Mouse (Mus musculus): ENCODE results near the gene Klf13. TPM values are rescaled to one million over a fixed set of nuclear protein-coding genes. Genes with fewer than 3 reads are reported as not detected.

The Klf13 gene
- polyA plus RNA-seq, 1 experiment: 75.3 TPM

DNA sequence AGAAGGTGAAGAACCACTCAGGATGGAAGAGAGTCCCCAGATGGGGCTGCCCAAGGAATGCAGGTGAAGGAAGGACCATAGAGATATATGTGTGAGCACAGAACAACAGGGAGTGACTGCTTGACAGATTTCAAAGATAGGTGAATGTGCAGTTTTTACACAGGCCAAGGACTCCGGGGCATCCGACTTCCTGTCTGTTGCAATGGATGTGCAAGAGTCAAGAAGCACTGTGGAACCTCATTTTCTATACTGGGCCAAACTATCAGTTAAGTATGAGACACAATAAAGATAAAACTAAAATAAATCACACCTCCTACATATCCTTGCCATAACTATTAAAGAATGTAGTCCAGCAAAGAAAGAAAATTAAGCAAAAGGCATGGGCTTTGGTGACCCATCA is 62.1 kb downstream of the Klf13 start:
- no peak overlapping the region for H3K27ac ChIP-seq (ENCODE audit: insufficient read depth, low read depth, low read length)
- no peaks in the 10 kb centered on the region for H3K4me1 ChIP-seq (ENCODE audit: control insufficient read depth, insufficient read depth, low read length)
- TF ChIP-seq CTCF (IDR thresholded peaks at IDR 0.05; ENCODE audit: low read depth, low read length) (no peak), POLR2A (IDR thresholded peaks at IDR 0.05; ENCODE audit: borderline replicate concordance, low read depth, low read length) (no peak)
- H3K4me3 ChIP-seq (ENCODE audit: insufficient read depth, low read length): no peak overlapping the region

DNA sequence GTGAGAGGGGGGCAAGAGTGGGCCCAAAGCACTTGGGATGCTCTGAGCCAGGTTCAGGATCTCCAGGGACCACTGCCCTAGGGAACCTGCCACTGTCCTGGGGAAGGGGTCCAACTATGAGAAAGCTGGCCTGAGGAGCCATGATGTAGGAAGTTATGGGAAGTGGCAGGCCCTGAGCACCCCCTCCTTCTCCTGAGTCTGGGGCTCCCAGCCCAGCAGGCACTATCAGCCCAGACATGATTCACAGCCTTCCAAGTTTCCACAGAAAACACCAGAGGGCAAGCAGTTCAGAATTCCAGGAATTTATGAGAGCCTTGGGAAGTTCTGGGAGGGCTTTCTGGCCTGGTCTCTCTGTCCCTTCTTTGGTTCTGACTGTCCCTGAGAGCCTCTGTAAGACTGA is 63.0 kb downstream of the Klf13 start:
- H3K4me1 ChIP-seq (ENCODE audit: control insufficient read depth, insufficient read depth, low read length): no peaks in the 10 kb centered on the region

DNA sequence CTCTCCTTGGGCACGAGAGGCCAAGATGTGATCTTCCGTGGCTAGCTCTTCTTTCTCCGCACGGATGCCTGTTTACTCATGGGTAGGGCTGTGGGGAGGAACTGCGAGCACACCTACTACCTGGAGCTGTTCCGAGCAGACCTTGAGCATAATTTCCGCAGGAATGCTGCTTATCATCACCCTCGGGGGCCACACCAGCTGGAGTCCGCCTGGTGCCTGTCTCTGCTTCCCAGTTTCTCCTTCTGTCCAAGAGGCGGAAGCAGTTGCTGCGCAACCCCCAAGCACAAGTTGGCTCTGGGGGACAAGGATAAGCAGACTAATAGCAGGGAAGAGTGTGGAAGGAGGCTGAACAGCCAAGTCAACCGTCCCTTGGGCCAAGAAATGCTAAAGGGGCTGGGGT is 64.8 kb downstream of the Klf13 start:
- Histone ChIP-seq H3K27ac (ENCODE audit: insufficient read depth, low read depth, low read length) (no peak overlapping the region), H3K4me1 (ENCODE audit: control insufficient read depth, insufficient read depth, low read length) (no peaks in the 10 kb centered on the region), H3K4me3 (ENCODE audit: insufficient read depth, low read length) (no peak overlapping the region)
- TF ChIP-seq POLR2A (IDR thresholded peaks at IDR 0.05; ENCODE audit: borderline replicate concordance, low read depth, low read length): no peak
- no peak for TF ChIP-seq CTCF (IDR thresholded peaks at IDR 0.05; ENCODE audit: low read depth, low read length)

More for the DNA sequence above, 63.0 kb downstream of the Klf13 start:
- TF ChIP-seq CTCF (IDR thresholded peaks at IDR 0.05; ENCODE audit: low read depth, low read length) (no peak), POLR2A (IDR thresholded peaks at IDR 0.05; ENCODE audit: borderline replicate concordance, low read depth, low read length) (no peak)
- Histone ChIP-seq H3K4me3 (ENCODE audit: insufficient read depth, low read length) (no peak overlapping the region), H3K27ac (ENCODE audit: insufficient read depth, low read depth, low read length) (no peak overlapping the region)

DNA sequence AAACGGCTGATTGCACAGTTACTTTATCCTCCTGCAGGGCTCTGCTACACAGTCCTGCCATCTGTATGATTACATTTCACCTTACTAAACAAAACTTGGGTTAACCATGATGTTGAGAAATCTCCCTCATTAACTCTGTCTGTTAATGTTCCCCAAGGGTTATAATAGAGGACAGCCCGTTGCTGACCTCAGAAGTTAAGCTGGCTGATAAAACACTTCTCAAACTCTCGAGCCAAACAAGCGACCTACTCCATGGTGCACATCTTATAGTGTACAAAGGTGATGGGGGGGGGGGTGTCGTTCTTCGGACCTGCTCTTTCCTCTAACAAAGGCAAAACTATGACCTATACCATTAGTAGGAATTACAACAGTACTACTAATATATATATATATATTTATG is 67.0 kb downstream of the Klf13 start:
- TF ChIP-seq POLR2A (IDR thresholded peaks at IDR 0.05; ENCODE audit: borderline replicate concordance, low read depth, low read length) (no peak), CTCF (IDR thresholded peaks at IDR 0.05; ENCODE audit: low read depth, low read length) (no peak)
- Histone ChIP-seq H3K4me3 (ENCODE audit: insufficient read depth, low read length) (no peak overlapping the region), H3K4me1 (ENCODE audit: control insufficient read depth, insufficient read depth, low read length) (no peaks in the 10 kb centered on the region), H3K27ac (ENCODE audit: insufficient read depth, low read depth, low read length) (no peak overlapping the region)

DNA sequence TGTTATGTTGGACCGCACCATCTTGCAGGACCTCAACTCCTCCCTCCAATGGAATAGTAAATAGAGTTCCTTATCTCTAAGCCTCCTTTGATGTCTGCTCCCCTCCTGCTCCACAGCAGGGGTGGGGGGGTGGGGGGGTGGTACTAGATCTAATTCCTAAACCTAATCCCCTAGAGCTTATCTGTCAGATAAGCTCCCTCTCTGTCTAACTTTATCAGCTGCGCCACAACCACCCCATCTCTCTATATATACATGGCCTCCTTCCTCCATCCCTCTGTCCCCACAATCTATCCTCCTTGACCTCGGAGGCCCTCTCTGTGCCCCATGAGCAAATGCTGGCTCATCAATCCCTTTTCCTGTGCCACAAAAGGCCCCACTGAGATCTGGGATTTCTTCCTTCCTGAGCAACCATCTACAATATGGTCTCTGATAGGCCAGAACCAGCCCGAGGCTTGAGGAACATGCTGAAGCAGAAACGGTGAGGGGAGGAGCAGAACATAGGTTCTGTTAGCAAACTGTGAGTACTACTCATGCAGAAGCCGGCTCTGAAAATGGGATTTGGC is 70.3 kb downstream of the Klf13 start:
- Histone ChIP-seq H3K27ac (ENCODE audit: insufficient read depth, low read depth, low read length) (no peak overlapping the region), H3K4me3 (ENCODE audit: insufficient read depth, low read length) (no peak overlapping the region), H3K4me1 (ENCODE audit: control insufficient read depth, insufficient read depth, low read length) (no peaks in the 10 kb centered on the region)
- TF ChIP-seq POLR2A (IDR thresholded peaks at IDR 0.05; ENCODE audit: borderline replicate concordance, low read depth, low read length) (no peak), CTCF (IDR thresholded peaks at IDR 0.05; ENCODE audit: low read depth, low read length) (no peak)

DNA sequence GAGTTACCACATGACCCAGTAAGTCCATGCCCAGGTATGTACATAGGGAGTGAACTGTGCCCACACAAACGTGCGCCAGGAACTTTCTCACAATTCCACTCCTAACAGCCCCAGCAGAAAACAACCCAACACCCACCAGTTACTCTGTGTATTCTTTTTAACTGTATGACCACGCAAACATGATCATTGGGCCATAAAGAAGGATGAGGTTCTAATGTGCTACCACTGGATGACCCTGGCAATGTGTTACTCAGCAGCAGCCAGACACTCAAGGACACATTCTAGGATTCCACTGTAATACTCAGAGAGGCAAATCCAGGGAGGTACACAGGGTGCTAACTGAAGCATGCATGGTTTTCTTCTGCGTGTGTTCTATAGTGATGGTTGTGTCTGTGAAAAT is 72.8 kb downstream of the Klf13 start:
- Histone ChIP-seq H3K4me3 (ENCODE audit: insufficient read depth, low read length) (no peak overlapping the region), H3K4me1 (ENCODE audit: control insufficient read depth, insufficient read depth, low read length) (no peaks in the 10 kb centered on the region), H3K27ac (ENCODE audit: insufficient read depth, low read depth, low read length) (no peak overlapping the region)
- TF ChIP-seq POLR2A (IDR thresholded peaks at IDR 0.05; ENCODE audit: borderline replicate concordance, low read depth, low read length) (no peak), CTCF (IDR thresholded peaks at IDR 0.05; ENCODE audit: low read depth, low read length) (no peak)

DNA sequence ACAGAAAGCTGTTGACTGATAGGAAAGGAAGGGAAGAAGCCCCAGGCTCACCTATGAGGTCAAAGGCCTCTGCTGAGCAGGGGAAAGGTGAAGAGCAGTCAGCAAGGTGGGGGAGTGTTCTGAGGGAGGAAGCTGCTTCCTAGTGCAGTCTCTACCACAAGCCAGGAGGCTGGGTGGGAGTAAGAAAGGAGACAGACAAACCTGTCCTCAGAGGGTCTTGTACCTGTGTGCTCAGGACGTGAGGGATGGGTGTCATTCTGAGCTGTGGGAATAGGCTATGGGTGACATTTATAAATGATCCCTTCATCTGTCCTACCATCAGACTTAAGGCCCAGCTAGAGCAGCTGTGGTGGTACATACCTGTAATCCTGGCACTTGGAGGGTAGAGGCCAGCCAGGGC is 75.7 kb downstream of the Klf13 start:
- Histone ChIP-seq H3K4me3 (ENCODE audit: insufficient read depth, low read length) (no peak overlapping the region), H3K27ac (ENCODE audit: insufficient read depth, low read depth, low read length) (no peak overlapping the region), H3K4me1 (ENCODE audit: control insufficient read depth, insufficient read depth, low read length) (peaks cover 2% of the 10 kb centered on the region; the same call in 1 of the 2 replicates)
- TF ChIP-seq CTCF (IDR thresholded peaks at IDR 0.05; ENCODE audit: low read depth, low read length) (no peak), POLR2A (IDR thresholded peaks at IDR 0.05; ENCODE audit: borderline replicate concordance, low read depth, low read length) (no peak)

DNA sequence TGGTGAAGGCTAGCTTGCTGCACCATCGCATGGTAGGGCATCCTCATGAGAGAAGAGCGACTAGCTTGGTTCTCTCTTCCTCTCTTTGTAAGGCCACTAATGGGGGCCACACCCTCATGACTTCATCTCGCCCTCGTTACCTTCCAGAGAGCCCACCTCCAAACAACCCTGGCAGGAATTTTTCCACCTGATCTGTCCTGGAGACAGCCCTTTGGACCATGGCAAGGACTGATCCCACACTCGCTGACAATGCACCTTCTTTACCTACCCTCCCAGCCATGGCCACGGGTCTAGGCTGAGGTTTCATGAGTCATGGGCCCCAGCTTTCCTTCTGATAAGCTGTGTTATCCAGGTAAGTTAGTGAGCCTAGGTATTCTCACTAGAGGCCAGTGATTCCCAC is 77.6 kb downstream of the Klf13 start:
- TF ChIP-seq POLR2A (IDR thresholded peaks at IDR 0.05; ENCODE audit: borderline replicate concordance, low read depth, low read length) (no peak), CTCF (IDR thresholded peaks at IDR 0.05; ENCODE audit: low read depth, low read length) (no peak)
- H3K4me3 ChIP-seq (ENCODE audit: insufficient read depth, low read length): no peak overlapping the region
- H3K4me1 ChIP-seq (ENCODE audit: control insufficient read depth, insufficient read depth, low read length): peaks cover 2% of the 10 kb centered on the region; the same call in 1 of the 2 replicates
- no peak overlapping the region for H3K27ac ChIP-seq (ENCODE audit: insufficient read depth, low read depth, low read length)

DNA sequence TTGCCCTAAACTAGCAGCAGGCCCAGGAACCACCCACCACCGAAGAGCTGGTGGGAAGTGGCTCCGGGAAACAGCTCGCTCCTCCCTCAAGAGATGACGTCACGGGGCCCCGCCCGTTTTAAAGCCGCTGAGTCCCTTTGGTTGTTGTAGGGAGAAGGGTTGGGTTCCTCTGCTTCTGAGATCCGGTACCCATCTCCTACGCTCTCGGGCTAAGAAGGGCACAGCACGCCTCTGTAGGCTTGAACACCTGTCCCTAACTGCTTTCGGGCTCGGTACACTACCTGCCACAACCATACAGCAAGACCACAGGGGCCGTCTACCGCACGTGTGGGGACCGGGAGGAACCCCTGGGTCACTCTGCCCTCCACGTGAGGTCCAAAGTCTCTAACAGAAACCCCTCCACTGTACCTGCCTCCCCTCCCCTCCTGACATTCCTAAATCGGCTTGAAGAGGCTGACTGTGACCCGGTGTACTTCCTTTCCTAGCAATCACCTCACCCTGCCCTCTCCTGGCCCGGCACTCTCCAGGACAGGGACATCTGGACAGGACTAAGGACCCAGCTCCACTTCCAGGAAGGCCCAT is 80.1 kb downstream of the Klf13 start:
- peaks cover 2% of the 10 kb centered on the region; the same call in 1 of the 2 replicates for H3K4me1 ChIP-seq (ENCODE audit: control insufficient read depth, insufficient read depth, low read length)
- H3K27ac ChIP-seq (ENCODE audit: insufficient read depth, low read depth, low read length): no peak overlapping the region
- TF ChIP-seq POLR2A (IDR thresholded peaks at IDR 0.05; ENCODE audit: borderline replicate concordance, low read depth, low read length): no peak
- TF ChIP-seq CTCF (IDR thresholded peaks at IDR 0.05; ENCODE audit: low read depth, low read length): no peak
- H3K4me3 ChIP-seq (ENCODE audit: insufficient read depth, low read length): peak overlapping the region; percentile 54

DNA sequence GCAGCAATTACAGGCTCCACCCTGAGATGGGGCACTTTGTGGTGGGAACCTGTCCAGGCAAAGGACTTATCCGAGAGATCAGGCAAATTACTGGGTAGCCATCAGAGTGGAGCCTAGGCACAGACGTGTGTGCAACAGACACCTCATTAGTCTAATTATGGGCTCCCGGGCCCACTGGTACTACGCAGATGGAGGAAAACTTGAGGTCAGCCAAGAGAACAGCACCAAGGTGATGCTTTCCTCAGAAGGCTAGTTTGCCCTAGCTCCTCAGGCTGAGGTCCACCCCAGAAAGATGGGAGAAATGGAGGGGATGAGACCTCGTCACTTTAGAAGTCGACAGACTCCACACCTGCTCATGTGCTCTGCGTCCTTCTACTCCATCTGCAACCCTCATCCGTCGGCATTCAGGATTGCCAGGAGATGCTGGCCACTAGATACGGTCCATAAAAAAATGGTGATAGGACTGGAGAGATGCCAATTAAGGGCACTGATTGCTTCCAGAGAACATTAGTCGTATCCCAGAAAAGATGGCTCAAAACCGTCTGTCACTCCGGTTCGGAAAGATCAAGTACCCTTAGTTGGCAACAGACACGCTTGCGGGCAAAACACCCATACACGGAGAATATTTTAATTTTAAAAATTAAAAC is 80.8 kb downstream of the Klf13 start:
- no peak overlapping the region for H3K4me3 ChIP-seq (ENCODE audit: insufficient read depth, low read length)
- H3K4me1 ChIP-seq (ENCODE audit: control insufficient read depth, insufficient read depth, low read length): peaks cover 2% of the 10 kb centered on the region; the same call in 1 of the 2 replicates
- no peak overlapping the region for H3K27ac ChIP-seq (ENCODE audit: insufficient read depth, low read depth, low read length)
- TF ChIP-seq CTCF (IDR thresholded peaks at IDR 0.05; ENCODE audit: low read depth, low read length) (no peak), POLR2A (IDR thresholded peaks at IDR 0.05; ENCODE audit: borderline replicate concordance, low read depth, low read length) (no peak)
